Mouse (Mus musculus): Measurements from ENCODE around the gene Rlbp1. TPM values are rescaled to one million over a fixed set of nuclear protein-coding genes. Genes with fewer than 3 reads are reported as not detected.

Rlbp1 gene
- under 1 TPM in 1 of 2 experiments, not detected in 1; 0.54 TPM for polyA plus RNA-seq (2017; shearing (Covaris generic))

GRCm38 (mm10) chr7:79386422-79387133, at the start of gene Rlbp1:
Gene Rlbp1, minus strand, starts transcription at chr7:79387048.
- ATAC-seq, result no peak

DNA sequence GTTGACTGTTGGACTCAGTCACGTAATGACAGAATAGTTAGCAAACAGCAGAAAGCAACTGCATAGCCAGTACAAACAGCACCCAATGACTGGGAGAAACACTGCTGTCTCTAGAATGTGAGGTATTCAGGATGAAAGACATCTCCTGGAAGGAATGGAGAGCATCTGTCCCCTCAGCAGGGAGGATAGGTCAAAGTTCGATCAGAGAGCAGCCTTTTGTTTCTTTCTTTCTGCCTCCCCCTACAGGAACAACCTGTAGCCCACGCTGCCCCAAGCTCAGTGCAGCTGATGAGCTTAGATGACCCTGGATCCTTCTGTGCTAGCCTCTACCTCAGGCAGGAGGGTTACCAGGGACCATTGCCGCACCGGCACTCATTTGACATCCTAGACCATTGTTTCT, 41.4 kb upstream of the Rlbp1 start:
- ATAC-seq, result no peak

- ATAC-seq, result no peak
Measured at GRCm38 (mm10) chr7:79425804-79426203, 39.0 kb upstream of the Rlbp1 start.

DNA sequence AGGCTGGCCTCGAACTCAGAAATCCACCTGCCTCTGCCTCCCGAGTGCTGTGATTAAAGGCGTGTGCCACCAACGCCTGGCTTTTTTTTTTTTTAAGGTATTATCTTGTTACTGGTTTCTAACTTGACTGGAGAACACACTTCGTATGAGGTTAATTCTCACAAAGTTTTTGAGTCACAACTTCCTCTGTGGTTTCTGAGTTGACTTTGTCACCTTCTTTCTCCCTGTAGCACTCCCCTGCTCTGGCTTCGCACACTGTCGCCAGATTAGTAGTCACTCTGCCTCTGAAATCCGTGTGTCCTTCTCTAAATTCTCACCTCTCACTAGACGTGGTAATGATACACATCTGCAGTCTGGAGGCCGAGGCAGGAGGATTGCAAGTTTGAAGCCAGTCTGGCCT, 36.0 kb upstream of the Rlbp1 start:
- no peak for ATAC-seq

DNA sequence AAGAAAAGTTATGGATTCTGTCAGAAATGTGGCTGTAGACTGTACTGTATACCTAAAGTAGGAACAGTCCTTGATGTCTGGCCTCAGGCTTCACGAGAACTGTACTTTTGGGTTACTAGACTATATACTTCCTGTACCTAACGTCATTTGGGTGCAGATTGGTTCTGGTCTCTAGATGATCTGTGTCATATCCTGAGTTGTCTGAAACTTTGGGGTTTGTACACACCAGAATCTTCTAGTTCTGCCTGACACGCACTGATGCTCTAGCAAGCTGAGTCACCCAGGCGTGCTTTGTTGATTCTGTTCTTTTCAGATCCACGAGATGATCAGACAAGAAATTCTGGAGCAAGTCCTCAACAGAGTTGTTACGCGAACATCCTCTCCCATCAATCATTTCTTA, 33.1 kb upstream of the Rlbp1 start:
- peak; percentile 66 for ATAC-seq

- ATAC-seq, result no peak
Measured at GRCm38 (mm10) chr7:79414449-79415375, 27.9 kb upstream of the Rlbp1 start.

- no peak for ATAC-seq
Measured at GRCm38 (mm10) chr7:79400296-79400695, 13.4 kb upstream of the Rlbp1 start.

DNA sequence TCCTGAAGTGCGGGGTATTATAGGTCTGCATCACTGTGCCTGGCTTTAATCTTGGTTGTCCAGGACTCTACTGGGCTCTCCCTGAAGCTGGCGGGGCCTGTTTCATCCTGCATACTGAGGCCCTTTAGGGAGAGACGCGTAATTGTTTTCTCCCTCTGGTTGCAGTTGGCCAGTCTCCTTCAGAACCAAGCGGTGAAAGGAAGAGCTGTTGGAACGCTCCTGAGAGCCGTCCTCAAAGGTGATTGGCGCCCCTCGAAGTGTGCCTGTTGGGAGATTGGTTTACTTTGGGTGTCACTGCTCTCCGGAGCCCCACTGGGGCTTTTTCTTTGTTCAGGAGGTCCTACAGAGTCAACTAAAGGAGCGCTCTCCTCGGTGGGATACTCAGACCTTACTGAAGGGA, 12.1 kb upstream of the Rlbp1 start:
- ATAC-seq, result no peak

- ATAC-seq, result no peak
Measured at GRCm38 (mm10) chr7:79398426-79398825, 11.6 kb upstream of the Rlbp1 start.

DNA sequence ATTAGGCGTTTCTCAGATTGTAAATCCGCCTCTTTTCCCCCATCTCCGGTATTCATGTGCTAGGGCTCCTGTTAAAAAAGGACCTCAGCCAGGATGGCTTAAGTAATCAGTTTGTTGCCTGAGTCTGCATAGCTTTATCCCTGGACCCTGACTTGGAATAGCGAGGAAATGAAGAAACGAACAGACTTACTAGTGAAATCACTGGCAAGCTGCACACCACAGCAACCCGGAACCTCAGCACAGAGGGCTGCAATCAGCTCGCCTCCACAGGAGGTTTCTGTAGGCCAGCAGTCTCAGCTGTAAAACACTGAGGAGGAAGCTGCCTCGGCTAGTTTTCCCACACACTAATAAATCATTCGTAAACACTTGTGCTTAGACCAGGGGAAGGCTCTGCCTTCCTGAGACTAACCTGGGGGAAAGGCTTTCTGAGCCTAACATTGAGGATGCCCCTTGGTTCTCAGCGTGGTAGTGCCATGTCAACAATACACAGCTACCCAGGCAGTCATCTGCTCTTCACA, 10.7 kb upstream of the Rlbp1 start:
- ATAC-seq, result no peak

- ATAC-seq, result no peak
Measured at GRCm38 (mm10) chr7:79395186-79395585, 8.3 kb upstream of the Rlbp1 start.

DNA sequence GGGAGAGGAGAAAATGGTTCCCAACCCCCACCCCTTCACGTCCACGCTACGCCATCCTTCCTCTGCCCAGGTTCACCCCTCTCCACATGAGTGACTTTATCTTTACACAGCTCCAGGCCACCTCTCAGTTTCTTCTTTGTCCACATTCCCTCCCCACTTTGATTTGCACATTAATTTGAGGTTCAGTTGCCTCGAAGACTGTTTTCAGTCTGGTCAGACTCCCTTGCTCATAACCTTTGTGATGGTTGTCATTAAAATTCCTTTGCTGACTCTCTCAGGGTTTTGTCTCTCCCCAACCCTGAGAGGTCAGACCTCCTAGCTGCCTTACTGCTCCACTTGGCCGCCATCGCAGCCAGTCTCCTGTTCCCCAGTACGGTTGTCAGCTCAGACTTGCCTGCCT, 7.8 kb upstream of the Rlbp1 start:
- ATAC-seq, result no peak

DNA sequence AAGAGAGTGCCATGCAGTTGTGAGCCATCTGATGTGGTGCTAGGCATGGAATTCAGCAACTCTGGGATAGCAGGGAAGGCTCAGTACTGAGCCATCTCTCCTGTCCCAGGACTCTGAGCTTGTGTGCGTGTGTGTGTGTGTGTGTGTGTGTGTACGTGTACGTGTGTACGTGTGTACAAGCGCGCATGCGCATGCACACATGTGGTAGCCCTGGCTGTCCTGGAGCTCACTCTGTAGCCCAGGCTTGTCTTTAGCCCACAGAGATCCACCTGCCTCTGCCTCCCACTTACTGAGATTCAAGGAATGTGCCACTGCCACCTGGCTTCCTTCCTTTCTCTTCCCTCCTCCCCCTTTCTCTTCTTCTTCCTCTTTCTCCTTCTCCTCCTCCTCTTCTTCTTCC, 7.1 kb upstream of the Rlbp1 start:
- no peak for ATAC-seq

DNA sequence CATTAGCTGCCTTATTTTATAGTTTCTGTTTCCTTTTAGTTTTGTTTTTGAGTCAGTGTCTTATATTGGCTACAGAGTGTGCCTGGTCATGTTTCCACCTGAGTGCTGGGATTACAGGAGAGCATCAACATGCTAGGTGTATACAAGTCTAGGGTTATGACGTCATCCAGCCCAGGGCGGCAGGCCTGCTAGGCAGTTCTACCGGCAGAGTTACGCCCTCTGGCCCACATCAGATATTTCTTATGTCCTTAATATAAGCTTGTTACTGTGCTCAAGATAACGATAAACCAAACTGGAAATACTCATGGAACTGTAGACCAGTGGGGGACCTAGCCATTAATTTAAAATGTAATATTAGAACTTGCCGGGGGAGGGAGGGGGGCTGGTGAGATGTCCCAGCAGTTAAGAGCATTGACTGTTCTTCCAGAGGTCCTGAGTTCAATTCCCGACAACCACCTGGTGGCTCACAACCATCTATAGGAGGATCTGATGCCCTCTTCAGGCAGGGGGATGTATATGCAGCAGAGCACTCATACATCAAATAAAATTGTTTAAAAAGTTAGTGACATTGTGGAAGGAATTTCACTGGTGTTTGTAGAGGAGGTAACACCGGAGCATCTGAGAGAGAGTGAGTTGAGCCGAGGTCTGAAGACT, 6.1 kb upstream of the Rlbp1 start:
- ATAC-seq, result peak; percentile 50

DNA sequence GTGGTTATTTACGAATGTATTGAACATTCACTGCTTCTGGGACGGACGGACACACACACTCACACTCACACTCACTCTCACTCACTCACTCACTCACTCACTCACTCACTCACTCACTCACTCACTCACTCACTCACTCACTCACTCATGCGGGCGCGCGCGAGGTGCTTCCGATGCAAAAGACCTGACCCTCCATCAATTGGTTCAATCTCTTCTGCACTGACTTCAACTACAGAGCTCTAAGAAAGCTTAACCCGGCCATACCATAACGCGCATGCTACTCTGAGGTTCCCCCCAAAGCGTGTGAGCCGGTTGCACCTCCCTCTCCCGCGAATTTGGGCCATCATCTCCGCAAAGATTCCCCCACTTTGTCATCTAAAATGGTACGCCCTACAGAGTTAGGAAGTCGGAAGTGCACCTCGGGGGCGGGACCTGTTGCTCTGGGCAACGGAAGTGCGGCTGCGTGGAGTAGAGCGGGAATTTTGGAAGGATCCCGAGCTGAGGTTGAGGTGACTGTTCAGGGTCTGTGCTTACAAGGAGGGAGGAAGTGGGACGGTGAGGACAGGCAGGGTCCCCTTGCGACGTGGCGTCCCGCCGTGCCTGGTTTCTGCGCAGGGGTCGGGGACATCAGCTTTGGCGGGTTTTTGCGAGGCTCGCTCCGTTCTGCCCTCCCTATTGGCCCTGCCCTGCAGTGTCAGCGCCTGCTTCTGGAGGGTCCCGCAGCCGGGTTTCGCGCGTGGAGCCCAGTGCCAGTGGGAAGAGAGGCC, 5.2 kb upstream of the Rlbp1 start, which contains the start of gene Fanci:
Gene Fanci, plus strand, starts transcription at position 47 of the 767 bp plus-strand sequence.
- peak; percentile 90 for ATAC-seq

- ATAC-seq, result no peak
Measured at GRCm38 (mm10) chr7:79391471-79391870, 4.6 kb upstream of the Rlbp1 start.

DNA sequence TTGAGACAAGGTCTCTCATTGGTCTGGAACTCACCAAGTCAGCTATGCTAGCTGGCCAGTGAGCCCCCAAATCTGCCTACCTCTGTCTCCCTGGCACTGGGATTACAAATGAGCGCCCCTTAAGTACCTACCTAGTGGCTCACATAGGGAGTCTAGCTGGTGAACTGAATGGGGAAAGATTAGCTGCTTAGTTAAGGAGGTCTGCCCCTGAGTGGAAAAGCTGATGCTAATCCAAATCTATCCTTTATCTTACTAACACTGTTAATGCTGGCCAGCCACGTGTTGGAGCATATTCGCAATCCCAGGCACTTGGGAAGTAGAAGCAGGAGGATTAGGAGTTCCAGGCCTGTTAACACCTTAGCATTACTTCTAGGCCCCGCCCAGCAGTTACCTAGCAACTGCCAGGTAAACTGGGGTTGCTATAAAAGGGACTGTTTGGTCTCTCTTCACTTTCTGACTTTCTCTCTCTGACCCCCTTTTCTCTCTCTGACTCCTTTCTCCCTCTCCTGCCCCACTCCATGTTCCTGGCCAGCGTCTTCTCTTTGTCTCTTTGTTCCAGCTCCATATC, 3.4 kb upstream of the Rlbp1 start:
- no peak for ATAC-seq

GRCm38 (mm10) chr7:79388671-79389206, 1.9 kb upstream of the Rlbp1 start:
- no peak for ATAC-seq

DNA sequence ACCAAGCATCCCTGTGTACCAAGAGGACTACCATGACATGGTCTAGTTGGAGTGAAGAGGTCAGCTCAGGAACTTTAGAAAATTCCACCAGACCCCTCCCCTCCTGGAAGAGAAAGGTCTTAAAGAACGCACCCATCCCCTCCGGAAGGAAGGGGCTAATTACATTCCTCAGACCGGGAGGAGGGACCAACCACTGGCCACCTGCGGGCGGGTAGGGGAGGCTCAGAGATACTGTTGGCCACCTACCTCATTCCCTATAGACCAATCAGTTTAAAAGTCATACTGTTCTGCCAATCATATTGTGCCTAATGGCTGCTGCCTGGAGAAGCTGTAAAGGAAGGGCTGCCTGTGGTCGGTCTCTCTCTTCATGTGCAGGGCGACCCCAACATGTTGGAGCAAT, 1.1 kb upstream of the Rlbp1 start:
- no peak for ATAC-seq

GRCm38 (mm10) chr7:79387140-79387539, 292 bp upstream of the Rlbp1 start:
- no peak for ATAC-seq

- ATAC-seq, result no peak
Measured at GRCm38 (mm10) chr7:79376516-79377275, 10.2 kb downstream of the Rlbp1 start.

Data from activated CD4-positive, CD25-positive, alpha-beta regulatory T cell, adult 4 months (primary cell).